Comparison of ENCODE assay signal across 21 mouse cellular contexts in genomic region chr15:98075034-98075433, GRCm38 (mm10). TPM values are rescaled to one million over a fixed set of nuclear protein-coding genes. Genes with fewer than 3 reads are reported as not detected.
DNase-seq lines count a peak whose midpoint lies in the region; TF ChIP-seq lines count a peak whose summit lies in the region.
"Had no signal": no experiment of that assay in that cellular context is flagged by ENCODE, and none has a peak within 500 bp of the region (broad histone marks: within the 10 kb centered on the region; RNA-seq: fewer than 3 reads in every experiment).

No protein-coding gene starts in this region.

- intact Hi-C loops in gastrocnemius, adult 2 months (cut with DNase I): no loop called here
- intact Hi-C loops in left cerebral cortex, postnatal 4 days (cut with DNase I): no loop called here
- intact Hi-C loops in left cerebral cortex, adult 2 months (cut with DNase I): no loop called here

- WGBS in bone marrow, adult 2 months: 80% methylated on average over 16 of the region's 16 CpGs
- 89% methylated on average over 16 of the region's 16 CpGs for WGBS in embryonic facial prominence, embryonic 10.5 days

- H3K9me3 ChIP-seq in embryonic facial prominence, embryonic 10.5 days: no peaks in the 10 kb centered on the region
- H3K9me3 ChIP-seq: forebrain, embryonic 12.5 days; hindbrain, embryonic 10.5 days; limb, embryonic 13.5 days; megakaryocyte, embryonic 14.5 days; midbrain, embryonic 15.5 days had no signal

- no peak overlapping the region for H3K4me3 ChIP-seq in gastrocnemius, adult 2 months
- H3K4me3 ChIP-seq in left cerebral cortex, adult 2 months: no peak overlapping the region
- no peak overlapping the region for H3K4me3 ChIP-seq in bone marrow, adult 2 months (replicated peaks; ENCODE audit: control insufficient read depth, low read depth, low read length)
- no peak overlapping the region for H3K4me3 ChIP-seq in embryonic facial prominence, embryonic 10.5 days
- H3K4me3 ChIP-seq: forebrain, embryonic 12.5 days; hindbrain, embryonic 10.5 days; limb, embryonic 13.5 days; megakaryocyte, embryonic 14.5 days; midbrain, embryonic 15.5 days; myocyte had no signal

- H3K27ac ChIP-seq in gastrocnemius, adult 2 months: peak overlapping the region; percentile 72
- no peak overlapping the region for H3K27ac ChIP-seq in left cerebral cortex, adult 2 months
- peak overlapping the region; percentile 36 for H3K27ac ChIP-seq in bone marrow, adult 2 months (ENCODE audit: control insufficient read depth, insufficient read depth, low read depth, low read length, poor library complexity)
- no peak overlapping the region for H3K27ac ChIP-seq in embryonic facial prominence, embryonic 10.5 days (replicated peaks)
- H3K27ac ChIP-seq: forebrain, embryonic 12.5 days; hindbrain, embryonic 10.5 days; hindbrain, postnatal 0 days; limb, embryonic 13.5 days; liver, embryonic 14.5 days; midbrain, embryonic 15.5 days had no signal

- no peaks in the 10 kb centered on the region for H3K27me3 ChIP-seq in embryonic facial prominence, embryonic 10.5 days (replicated peaks; ENCODE audit: low read depth, poor library complexity, severe bottlenecking)
- H3K27me3 ChIP-seq: forebrain, embryonic 12.5 days; limb, embryonic 13.5 days; megakaryocyte, embryonic 14.5 days; midbrain, embryonic 15.5 days had no signal

- H3K36me3 ChIP-seq in embryonic facial prominence, embryonic 10.5 days (replicated peaks): peaks cover 98% of the 10 kb centered on the region

- TF ChIP-seq POLR2A in bone marrow, adult 2 months (IDR thresholded peaks at IDR 0.05; ENCODE audit: borderline replicate concordance, control insufficient read depth, low read depth, low read length): no peak

- no peaks in the 10 kb centered on the region; the same call in 1 of the 2 replicates for H3K4me1 ChIP-seq in bone marrow, adult 2 months (ENCODE audit: control insufficient read depth, insufficient read depth, low read length)
- H3K4me1 ChIP-seq in embryonic facial prominence, embryonic 10.5 days: no peaks in the 10 kb centered on the region
- H3K4me1 ChIP-seq: forebrain, embryonic 12.5 days; hindbrain, embryonic 10.5 days; limb, embryonic 13.5 days; midbrain, embryonic 15.5 days had no signal

- DNase-seq in gastrocnemius, adult 2 months: peak; percentile 24
- DNase-seq in gastrocnemius, adult 8-10 months (ENCODE audit: low spot score in 2 of 2): no peak
- DNase-seq in left cerebral cortex, postnatal 4 days: peak; percentile 11
- DNase-seq in left cerebral cortex, adult 2 months (ENCODE audit: extremely low spot score in 1 of 2, low spot score in 2 of 2): no peak
- peak; percentile 66 to 72 for DNase-seq in spleen, postnatal 4 days (ENCODE audit: low spot score in 2 of 2)
- DNase-seq in embryonic facial prominence, embryonic 10.5 days (ENCODE audit: low spot score): no peak
- DNase-seq: adrenal gland, postnatal 36 days; cerebellum, adult 8-10 months; gastrocnemius, postnatal 10 days; kidney, adult 11 months; right cerebral cortex, postnatal 25 days; thymus, adult 18-20 months had no signal

- TF ChIP-seq CTCF in gastrocnemius, adult 2 months (IDR thresholded peaks at IDR 0.05): no peak
- TF ChIP-seq CTCF in left cerebral cortex, adult 2 months (IDR thresholded peaks at IDR 0.05): no peak
- TF ChIP-seq CTCF in bone marrow, adult 2 months (IDR thresholded peaks at IDR 0.05; ENCODE audit: control insufficient read depth, insufficient read depth, low read length): no peak

RNA-seq across cellular contexts. Expression of gene Pfkm, which starts 17.4 kb away (rescaled TPM):
- 1,000 to 10,000 TPM; 2,669 to 2,908 TPM for total RNA-seq in gastrocnemius, adult 2 months (2021)
- 1,000 to 10,000 TPM; 2,927 to 3,255 (median 3,175) TPM for total RNA-seq in gastrocnemius, adult 8-10 months (2022)
- 100 to 1,000 TPM; 156 to 177 TPM for total RNA-seq in left cerebral cortex, postnatal 4 days (2021)
- total RNA-seq in left cerebral cortex, adult 2 months (2021): 100 to 1,000 TPM; 379 to 387 TPM
- polyA plus RNA-seq in bone marrow, adult 2 months (2011; ENCODE audit: insufficient read depth, insufficient read length, low replicate concordance, missing spikeins): 22.9 and 23.0 TPM in 2 replicates
- 36.6 and 39.8 TPM in 2 replicates for polyA plus RNA-seq in embryonic facial prominence, embryonic 10.5 days (2016; fragmentation: Nextera tagmentation; extraction: Ambion mirVana)

RNA-seq across cellular contexts. Expression of gene Senp1, which starts 18.5 kb away (rescaled TPM):
- total RNA-seq in gastrocnemius, adult 2 months (2021): 1 to 10 TPM; 7.4 to 8.5 TPM
- total RNA-seq in gastrocnemius, adult 8-10 months (2022): 1 to 10 TPM; 7.2 to 10.0 (median 8.5) TPM
- total RNA-seq in left cerebral cortex, postnatal 4 days (2021): 10 to 100 TPM; 20.2 to 20.6 TPM
- 10 to 100 TPM; 13.6 to 15.6 TPM for total RNA-seq in left cerebral cortex, adult 2 months (2021)
- 23.1 and 27.6 TPM in 2 replicates for polyA plus RNA-seq in bone marrow, adult 2 months (2011; ENCODE audit: insufficient read depth, insufficient read length, low replicate concordance, missing spikeins)
- polyA plus RNA-seq in embryonic facial prominence, embryonic 10.5 days (2016; fragmentation: Nextera tagmentation; extraction: Ambion mirVana): 46.6 and 47.3 TPM in 2 replicates

Comparison
In these comparisons a context has a peak if more than half of its experiments do, and no peak if none do; other contexts are left out.
1. DNase-seq: peak in gastrocnemius, adult 2 months (single experiment), left cerebral cortex, postnatal 4 days (single experiment) and spleen, postnatal 4 days (2 of 2); none in gastrocnemius, adult 8-10 months (0 of 2), left cerebral cortex, adult 2 months (0 of 2) and embryonic facial prominence, embryonic 10.5 days (single experiment).
2. H3K27ac ChIP-seq: peak in gastrocnemius, adult 2 months (single experiment) and bone marrow, adult 2 months (single experiment); none in left cerebral cortex, adult 2 months (single experiment) and embryonic facial prominence, embryonic 10.5 days (single experiment).
3. RNA of gene Pfkm, which starts 17.4 kb away (total RNA-seq): 2,927 to 3,255 TPM in gastrocnemius, adult 8-10 months and 2,669 to 2,908 TPM in gastrocnemius, adult 2 months; 379 to 387 TPM in left cerebral cortex, adult 2 months and 156 to 177 TPM in left cerebral cortex, postnatal 4 days; every median in the first group is over 4 times any median in the second.